Mouse (Mus musculus) cortical plate, adult 2 months (tissue): ENCODE measurements around the gene Pfkfb3.

Source experiments
- CTCF ChIP-seq: fragments of 200-500 bp; IDR thresholded peaks from 2 replicates; pipeline ENCODE4 v1.5.1; 2011; ENCODE audit warnings: mild to moderate bottlenecking, control low read depth, low read length; ENCODE audit not compliant: insufficient read depth; ENCODE audit errors: extremely low read depth
- POLR2A ChIP-seq: fragments of 200-500 bp; IDR thresholded peaks from 2 replicates; pipeline ENCODE4 v1.6.1; 2011; ENCODE audit warnings: mild to moderate bottlenecking, low read length, control low read depth; ENCODE audit not compliant: insufficient read depth; ENCODE audit errors: extremely low read depth

GRCm38 (mm10) chr2:11515828-11516227, 38.0 kb downstream of the Pfkfb3 start:
- TF ChIP-seq POLR2A (no peak), CTCF (no peak)
